Mouse (Mus musculus): ENCODE results near the gene Fyb. TPM values are rescaled to one million over a fixed set of nuclear protein-coding genes. Genes with fewer than 3 reads are reported as not detected.

Fyb gene
- polyA plus RNA-seq, 1 experiment from 2014 or later: 6.9 TPM

GRCm38 (mm10) chr15:6642223-6642622 lies 119.6 kb downstream of the Fyb start:
- Histone ChIP-seq H3K9me3 (no peaks in the 10 kb centered on the region), H3K27ac (no peak overlapping the region), H3K4me2 (no peak overlapping the region), H3K36me3 (no peaks in the 10 kb centered on the region), H3K9ac (no peak overlapping the region), H3K4me1 (0 out of 2 replicates have a peak, but pooled peaks cover 4% of the 10 kb centered on the region), H3K4me3 (no peak overlapping the region), H3K27me3 (no peaks in the 10 kb centered on the region)
- ATAC-seq (ENCODE audit: borderline replicate concordance, extremely low read depth, low FRiP score, low TSS enrichment): 0 out of 2 replicates have a peak, but pooled peaks have one; percentile 65
- WGBS: 21% methylated on average over 5 of the region's 5 CpGs

- Histone ChIP-seq H3K4me3 (no peak overlapping the region), H3K4me2 (no peak overlapping the region), H3K27ac (no peak overlapping the region), H3K36me3 (no peaks in the 10 kb centered on the region), H3K4me1 (0 out of 2 replicates have a peak, but pooled peaks cover 4% of the 10 kb centered on the region), H3K9me3 (no peaks in the 10 kb centered on the region), H3K9ac (no peak overlapping the region), H3K27me3 (no peaks in the 10 kb centered on the region)
- ATAC-seq (ENCODE audit: borderline replicate concordance, extremely low read depth, low FRiP score, low TSS enrichment): no peak
- WGBS: 73% methylated on average over 3 of the region's 3 CpGs
These were observed 122.8 kb downstream of the Fyb start for GRCm38 (mm10) chr15:6645498-6645897.

- no peak overlapping the region for H3K4me3 ChIP-seq
- no peaks in the 10 kb centered on the region for H3K36me3 ChIP-seq
- 0 out of 2 replicates have a peak, but pooled peaks cover 4% of the 10 kb centered on the region for H3K4me1 ChIP-seq
- H3K4me2 ChIP-seq: no peak overlapping the region
- H3K9ac ChIP-seq: no peak overlapping the region
- H3K27me3 ChIP-seq: no peaks in the 10 kb centered on the region
- no peaks in the 10 kb centered on the region for H3K9me3 ChIP-seq
- ATAC-seq (ENCODE audit: borderline replicate concordance, extremely low read depth, low FRiP score, low TSS enrichment): no peak
- H3K27ac ChIP-seq: no peak overlapping the region
- WGBS: 91% methylated on average over 1 of the region's 1 CpGs
These were observed 124.4 kb downstream of the Fyb start for GRCm38 (mm10) chr15:6647066-6647465.

GRCm38 (mm10) chr15:6648757-6649403 lies 126.2 kb downstream of the Fyb start:
- ATAC-seq (ENCODE audit: borderline replicate concordance, extremely low read depth, low FRiP score, low TSS enrichment): no peak
- 54% methylated on average over 7 of the region's 7 CpGs for WGBS
- no peaks in the 10 kb centered on the region for H3K27me3 ChIP-seq

GRCm38 (mm10) chr15:6653046-6653445 lies 130.4 kb downstream of the Fyb start:
- Histone ChIP-seq H3K4me2 (no peak overlapping the region), H3K27me3 (no peaks in the 10 kb centered on the region), H3K9ac (no peak overlapping the region), H3K27ac (no peak overlapping the region), H3K36me3 (no peaks in the 10 kb centered on the region), H3K4me3 (no peak overlapping the region), H3K9me3 (no peaks in the 10 kb centered on the region), H3K4me1 (no peaks in the 10 kb centered on the region)
- 0 out of 2 replicates have a peak, but pooled peaks have one; percentile 35 for ATAC-seq (ENCODE audit: borderline replicate concordance, extremely low read depth, low FRiP score, low TSS enrichment)
- WGBS: 48% methylated on average over 4 of the region's 4 CpGs

More at GRCm38 (mm10) chr15:6648757-6649403, 126.2 kb downstream of the Fyb start:
- H3K9me3 ChIP-seq: no peaks in the 10 kb centered on the region
- H3K27ac ChIP-seq: no peak overlapping the region
- no peak overlapping the region for H3K4me3 ChIP-seq
- no peaks in the 10 kb centered on the region for H3K36me3 ChIP-seq
- H3K4me1 ChIP-seq: no peaks in the 10 kb centered on the region
- no peak overlapping the region for H3K4me2 ChIP-seq
- no peak overlapping the region for H3K9ac ChIP-seq

- ATAC-seq (ENCODE audit: borderline replicate concordance, extremely low read depth, low FRiP score, low TSS enrichment): no peak
- H3K36me3 ChIP-seq: no peaks in the 10 kb centered on the region
- WGBS: 79% methylated on average over 4 of the region's 4 CpGs
- no peak overlapping the region for H3K27ac ChIP-seq
- H3K9me3 ChIP-seq: no peaks in the 10 kb centered on the region
- no peak overlapping the region for H3K4me3 ChIP-seq
- H3K4me2 ChIP-seq: no peak overlapping the region
- no peaks in the 10 kb centered on the region for H3K4me1 ChIP-seq
- H3K9ac ChIP-seq: no peak overlapping the region
- no peaks in the 10 kb centered on the region for H3K27me3 ChIP-seq
These were observed 135.4 kb downstream of the Fyb start for GRCm38 (mm10) chr15:6658081-6658480.

GRCm38 (mm10) chr15:6661951-6662350 lies 139.3 kb downstream of the Fyb start:
- Histone ChIP-seq H3K27ac (no peak overlapping the region), H3K27me3 (no peaks in the 10 kb centered on the region), H3K9ac (no peak overlapping the region), H3K4me3 (no peak overlapping the region), H3K9me3 (no peaks in the 10 kb centered on the region), H3K4me1 (0 out of 2 replicates have a peak, but pooled peaks cover 3% of the 10 kb centered on the region), H3K4me2 (no peak overlapping the region), H3K36me3 (no peaks in the 10 kb centered on the region)
- no peak for ATAC-seq (ENCODE audit: borderline replicate concordance, extremely low read depth, low FRiP score, low TSS enrichment)
- 40% methylated on average over 3 of the region's 3 CpGs for WGBS

- WGBS: 70% methylated on average over 7 of the region's 7 CpGs
- H3K4me1 ChIP-seq: 0 out of 2 replicates have a peak, but pooled peaks cover 3% of the 10 kb centered on the region
- no peak overlapping the region for H3K4me2 ChIP-seq
- H3K36me3 ChIP-seq: no peaks in the 10 kb centered on the region
- ATAC-seq (ENCODE audit: borderline replicate concordance, extremely low read depth, low FRiP score, low TSS enrichment): no peak
- no peaks in the 10 kb centered on the region for H3K9me3 ChIP-seq
- no peak overlapping the region for H3K27ac ChIP-seq
- no peaks in the 10 kb centered on the region for H3K27me3 ChIP-seq
- no peak overlapping the region for H3K4me3 ChIP-seq
- H3K9ac ChIP-seq: no peak overlapping the region
These were observed 141.3 kb downstream of the Fyb start for GRCm38 (mm10) chr15:6663991-6664390.

- no peak for ATAC-seq (ENCODE audit: borderline replicate concordance, extremely low read depth, low FRiP score, low TSS enrichment)
- no peaks in the 10 kb centered on the region for H3K27me3 ChIP-seq
- WGBS: 19% methylated on average over 5 of the region's 5 CpGs
- H3K4me1 ChIP-seq: 0 out of 2 replicates have a peak, but pooled peaks cover 3% of the 10 kb centered on the region
- no peaks in the 10 kb centered on the region for H3K9me3 ChIP-seq
- H3K4me2 ChIP-seq: no peak overlapping the region
- H3K9ac ChIP-seq: no peak overlapping the region
- no peaks in the 10 kb centered on the region for H3K36me3 ChIP-seq
- H3K27ac ChIP-seq: peak overlapping the region; percentile 27; the same call in 1 of the 2 replicates
- no peak overlapping the region for H3K4me3 ChIP-seq
These were observed 143.4 kb downstream of the Fyb start for GRCm38 (mm10) chr15:6666072-6666471.

GRCm38 (mm10) chr15:6668793-6669437 lies 146.3 kb downstream of the Fyb start:
- Histone ChIP-seq H3K27ac (no peak overlapping the region), H3K9ac (no peak overlapping the region), H3K4me2 (no peak overlapping the region), H3K27me3 (no peaks in the 10 kb centered on the region), H3K4me1 (0 out of 2 replicates have a peak, but pooled peaks cover 3% of the 10 kb centered on the region), H3K36me3 (no peaks in the 10 kb centered on the region), H3K4me3 (no peak overlapping the region), H3K9me3 (no peaks in the 10 kb centered on the region)
- WGBS: 25% methylated on average over 14 of the region's 14 CpGs
- no peak for ATAC-seq (ENCODE audit: borderline replicate concordance, extremely low read depth, low FRiP score, low TSS enrichment)

- Histone ChIP-seq H3K9ac (no peak overlapping the region), H3K27ac (no peak overlapping the region), H3K4me2 (no peak overlapping the region), H3K4me1 (no peaks in the 10 kb centered on the region), H3K9me3 (no peaks in the 10 kb centered on the region), H3K27me3 (no peaks in the 10 kb centered on the region), H3K36me3 (no peaks in the 10 kb centered on the region), H3K4me3 (no peak overlapping the region)
- 78% methylated on average over 2 of the region's 2 CpGs for WGBS
- no peak for ATAC-seq (ENCODE audit: borderline replicate concordance, extremely low read depth, low FRiP score, low TSS enrichment)
These were observed 155.8 kb downstream of the Fyb start for GRCm38 (mm10) chr15:6678479-6678878.

- no peak for ATAC-seq (ENCODE audit: borderline replicate concordance, extremely low read depth, low FRiP score, low TSS enrichment)
- WGBS: 71% methylated on average over 2 of the region's 2 CpGs
- Histone ChIP-seq H3K4me2 (no peak overlapping the region), H3K36me3 (no peaks in the 10 kb centered on the region), H3K27ac (no peak overlapping the region), H3K9me3 (no peaks in the 10 kb centered on the region), H3K4me1 (no peaks in the 10 kb centered on the region), H3K27me3 (peaks cover 3% of the 10 kb centered on the region; the same call in 1 of the 2 replicates), H3K9ac (no peak overlapping the region), H3K4me3 (no peak overlapping the region)
These were observed 179.5 kb downstream of the Fyb start for GRCm38 (mm10) chr15:6702164-6702563.
